Mouse (Mus musculus) spleen, adult 2 months (tissue): ENCODE measurements around the gene St6gal1. TPM values are rescaled to one million over a fixed set of nuclear protein-coding genes. Genes with fewer than 3 reads are reported as not detected.

ENCODE experiments used
- DNase-seq, 2 experiments: peaks; one replicate each; pipeline versions ENCODE4 v3.0.0 to v3.0.0-alpha.2; 2012 to 2021; ENCODE audit warnings: low spot score in 2 of 2, low read depth in 1 of 2
- H3K27ac ChIP-seq: fragments of 200-500 bp; 2 replicates; pipeline ENCODE4 v1.5.1; 2012; ENCODE audit warnings: low read length, inconsistent platforms; ENCODE audit not compliant: insufficient read depth
- H3K27me3 ChIP-seq: fragments of 200-500 bp; 2 replicates; pipeline ENCODE4 v1.6.1; 2012; ENCODE audit warnings: mild to moderate bottlenecking, moderate library complexity, low read length, inconsistent platforms; ENCODE audit not compliant: control insufficient read depth, insufficient read depth
- H3K36me3 ChIP-seq: fragments of 200-500 bp; 2 replicates; pipeline ENCODE4 v1.6.1; 2012; ENCODE audit warnings: mild to moderate bottlenecking, low read length, inconsistent platforms; ENCODE audit not compliant: control insufficient read depth, insufficient read depth
- H3K4me1 ChIP-seq: fragments of 200-500 bp; 2 replicates; pipeline ENCODE4 v1.6.1; 2011; ENCODE audit warnings: inconsistent platforms; ENCODE audit not compliant: control insufficient read depth, insufficient read depth, insufficient read length
- H3K4me3 ChIP-seq: fragments of 200-500 bp; 2 replicates; pipeline ENCODE4 v1.5.1; 2011; ENCODE audit warnings: mild to moderate bottlenecking, inconsistent platforms; ENCODE audit not compliant: insufficient read depth, insufficient read length; ENCODE audit errors: extremely low read depth
- CTCF ChIP-seq: fragments of 200-500 bp; IDR thresholded peaks from 2 replicates; pipeline ENCODE4 v1.5.1; 2011; ENCODE audit warnings: mild to moderate bottlenecking, inconsistent platforms; ENCODE audit not compliant: insufficient read depth, insufficient read length, insufficient replicate concordance; ENCODE audit errors: extremely low read depth
- POLR2A ChIP-seq: fragments of 200-500 bp; IDR thresholded peaks from 2 replicates; pipeline ENCODE4 v1.6.1; 2011; ENCODE audit warnings: low read depth, low read length, inconsistent platforms
- WGBS: fragments of 180-500 bp; shearing (Covaris S2); methylation state at CpG from one replicate; pipeline ENCODE4 v1.1.7; 2018; 5-methylcytosine and 5-hydroxymethylcytosine counted together
- polyA plus RNA-seq: library from polyadenylated mRNA; depleted of rRNA; stranded (reverse); fragments of >200 nt; gene quantifications from 2 replicates; pipeline ENCODE4 v1.2.3, GENCODE M21; 2012

The St6gal1 gene
- polyA plus RNA-seq, 1 experiment, result 30.5 TPM

DNA sequence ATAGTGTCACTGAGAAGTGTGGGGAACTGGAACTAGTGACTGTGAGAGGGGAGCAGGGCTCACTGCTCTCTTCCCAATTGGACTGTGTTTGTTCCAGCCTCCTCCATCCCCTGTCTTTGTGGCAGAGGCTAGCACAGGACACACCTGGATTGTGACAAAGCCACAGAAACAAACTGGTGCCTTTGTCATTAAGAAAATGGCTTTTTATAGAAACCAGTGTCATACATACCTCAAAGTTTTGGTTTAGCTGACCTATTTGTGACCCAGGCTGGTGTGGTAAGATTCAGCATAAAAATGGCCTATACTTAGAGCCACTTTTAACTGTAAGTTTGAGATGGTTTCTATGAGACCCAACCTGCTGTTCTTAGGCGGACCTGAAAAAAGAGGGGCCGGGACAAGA is 116.7 kb downstream of the St6gal1 start:
- 83% methylated on average over 2 of the region's 2 CpGs for WGBS
- DNase-seq, result no peak
- Histone ChIP-seq H3K36me3 (peaks cover 38% of the 10 kb centered on the region), H3K27me3 (no peaks in the 10 kb centered on the region), H3K27ac (no peak overlapping the region), H3K4me1 (0 out of 2 replicates have a peak, but pooled peaks cover under 1% of the 10 kb centered on the region), H3K4me3 (no peak overlapping the region)
- TF ChIP-seq POLR2A (no peak), CTCF (no peak)

- Histone ChIP-seq H3K27me3 (no peaks in the 10 kb centered on the region), H3K4me3 (no peak overlapping the region), H3K4me1 (0 out of 2 replicates have a peak, but pooled peaks cover 2% of the 10 kb centered on the region), H3K36me3 (peaks cover 14% of the 10 kb centered on the region), H3K27ac (no peak overlapping the region)
- WGBS, result 38% methylated on average over 2 of the region's 2 CpGs
- DNase-seq, result no peak
- TF ChIP-seq POLR2A (no peak), CTCF (no peak)
These were observed 126.3 kb downstream of the St6gal1 start for GRCm38 (mm10) chr16:23350802-23351201.

- WGBS, result 91% methylated on average over 4 of the region's 4 CpGs
- no peak for DNase-seq
- Histone ChIP-seq H3K4me3 (no peak overlapping the region), H3K27me3 (no peaks in the 10 kb centered on the region), H3K27ac (no peak overlapping the region), H3K4me1 (no peaks in the 10 kb centered on the region), H3K36me3 (peaks cover 31% of the 10 kb centered on the region)
- TF ChIP-seq POLR2A, result no peak
- TF ChIP-seq CTCF, result no peak
These were observed 136.5 kb downstream of the St6gal1 start for GRCm38 (mm10) chr16:23361031-23361430.

- no peak for TF ChIP-seq POLR2A
- no peak for TF ChIP-seq CTCF
- DNase-seq, result no peak
- H3K4me3 ChIP-seq, result no peak overlapping the region
- H3K4me1 ChIP-seq, result no peaks in the 10 kb centered on the region
- H3K36me3 ChIP-seq, result peaks cover 27% of the 10 kb centered on the region
- 86% methylated on average over 3 of the region's 3 CpGs for WGBS
- H3K27me3 ChIP-seq, result no peaks in the 10 kb centered on the region
- H3K27ac ChIP-seq, result no peak overlapping the region
These were observed 137.0 kb downstream of the St6gal1 start for GRCm38 (mm10) chr16:23361434-23361970.

- Histone ChIP-seq H3K36me3 (peaks cover 9% of the 10 kb centered on the region), H3K4me1 (no peaks in the 10 kb centered on the region), H3K27ac (no peak overlapping the region), H3K27me3 (no peaks in the 10 kb centered on the region), H3K4me3 (no peak overlapping the region)
- DNase-seq, result no peak
- 83% methylated on average over 2 of the region's 2 CpGs for WGBS
- TF ChIP-seq POLR2A (no peak), CTCF (no peak)
These were observed 139.9 kb downstream of the St6gal1 start for GRCm38 (mm10) chr16:23364328-23364990.

- DNase-seq, result no peak
- TF ChIP-seq CTCF, result no peak
- H3K27me3 ChIP-seq, result no peaks in the 10 kb centered on the region
- no peaks in the 10 kb centered on the region for H3K36me3 ChIP-seq
- H3K27ac ChIP-seq, result no peak overlapping the region
- H3K4me3 ChIP-seq, result no peak overlapping the region
- peaks cover 2% of the 10 kb centered on the region for H3K4me1 ChIP-seq
- WGBS, result 70% methylated on average over 3 of the region's 3 CpGs
These were observed 144.6 kb downstream of the St6gal1 start for GRCm38 (mm10) chr16:23369124-23369523.

DNA sequence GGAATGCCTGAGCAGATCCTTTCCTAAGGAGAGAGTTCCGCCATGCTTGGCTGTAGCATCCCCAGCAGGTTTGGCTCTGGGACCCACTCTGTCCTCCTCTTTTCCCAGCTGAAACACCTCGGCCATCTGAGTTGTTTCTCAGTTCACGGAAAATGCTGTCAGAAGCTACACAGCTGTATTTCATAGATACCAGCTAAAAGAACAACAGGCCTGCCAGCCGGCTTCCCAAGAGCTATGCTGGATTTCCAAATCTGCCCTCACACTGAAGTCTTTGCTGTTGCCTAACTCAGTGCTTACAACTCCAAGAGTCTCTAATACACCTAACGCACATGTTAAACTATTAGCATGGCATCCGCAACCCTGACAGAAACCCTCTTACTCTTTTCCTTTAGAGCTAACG is 146.2 kb downstream of the St6gal1 start:
- Histone ChIP-seq H3K36me3 (no peaks in the 10 kb centered on the region), H3K27me3 (no peaks in the 10 kb centered on the region), H3K27ac (no peak overlapping the region), H3K4me3 (no peak overlapping the region), H3K4me1 (peaks cover 12% of the 10 kb centered on the region)
- DNase-seq, result no peak
- 93% methylated on average over 7 of the region's 7 CpGs for WGBS
- TF ChIP-seq CTCF (no peak), POLR2A (no peak)
